Mouse (Mus musculus): ENCODE results near the gene Cxcl17. TPM values are rescaled to one million over a fixed set of nuclear protein-coding genes. Genes with fewer than 3 reads are reported as not detected.

Cxcl17 gene
- total and polyA plus RNA-seq, 3 experiments = 8.1 TPM; not detected in 2

DNA sequence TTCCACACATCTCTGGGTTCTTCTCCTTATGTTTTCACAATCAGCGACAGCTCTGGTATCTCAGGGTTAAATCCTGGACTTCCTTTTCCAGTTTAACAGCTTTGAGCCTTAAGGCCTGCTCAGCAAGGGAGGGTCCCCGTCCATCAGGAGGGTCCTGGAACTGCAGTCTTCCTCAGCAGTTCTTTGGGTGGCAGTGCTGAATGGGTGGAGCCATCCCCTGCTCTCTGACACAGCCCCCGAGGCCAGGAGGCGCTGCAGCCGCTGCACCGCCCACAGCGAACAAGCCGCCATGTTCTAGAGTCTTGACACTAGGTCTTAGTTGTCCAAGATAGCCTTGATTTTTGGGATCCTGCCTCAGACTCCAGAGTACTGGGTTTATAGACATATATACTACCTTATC, 6.8 kb upstream of the Cxcl17 start:
- no peak overlapping the region for H3K27ac ChIP-seq
- no peaks in the 10 kb centered on the region for H3K36me3 ChIP-seq (ENCODE audit: control insufficient read depth, insufficient read depth, low read length)
- H3K27me3 ChIP-seq (ENCODE audit: control insufficient read depth, insufficient read depth, low read length) = no peaks in the 10 kb centered on the region
- no peaks in the 10 kb centered on the region for H3K4me1 ChIP-seq (ENCODE audit: control insufficient read depth, insufficient read depth, low read length)
- no peak overlapping the region for H3K9ac ChIP-seq (ENCODE audit: low read depth, low read length)
- H3K4me3 ChIP-seq = no peak overlapping the region
- no peak for TF ChIP-seq POLR2A (IDR thresholded peaks at IDR 0.05; ENCODE audit: insufficient read depth, low read depth, low read length)
- TF ChIP-seq EP300 (IDR thresholded peaks at IDR 0.05; ENCODE audit: insufficient read depth, low read depth, low read length) = no peak
- no peak for TF ChIP-seq CTCF (IDR thresholded peaks at IDR 0.05)
- intact Hi-C loops (cut with DNase I) = no loop called here
- 77% methylated on average over 8 of the region's 8 CpGs for WGBS
- H3K79me2 ChIP-seq (replicated peaks; ENCODE audit: control insufficient read depth, insufficient read depth, low read length) = no peaks in the 10 kb centered on the region
- DNase-seq = no peak

DNA sequence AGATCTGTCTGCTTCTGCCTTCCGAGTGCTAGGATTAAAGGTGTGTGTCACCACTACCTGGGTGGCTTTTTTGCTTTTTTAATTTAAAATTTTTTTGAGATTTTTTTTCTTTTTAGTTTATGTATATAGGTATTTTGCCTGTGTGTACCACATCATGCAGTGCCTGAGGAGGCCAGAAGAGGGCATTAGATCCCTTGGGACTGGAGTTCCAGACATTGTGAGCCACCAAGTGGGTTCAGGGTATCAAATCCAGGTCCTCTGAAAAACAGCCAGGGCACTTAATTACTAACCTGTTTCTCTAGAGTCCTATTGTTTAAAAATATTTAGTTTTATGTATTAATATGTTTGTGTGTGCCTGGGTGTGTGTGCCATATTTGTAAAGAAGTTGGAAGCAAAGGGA, 4.9 kb upstream of the Cxcl17 start:
- DNase-seq = no peak
- Histone ChIP-seq H3K27ac (no peak overlapping the region), H3K27me3 (ENCODE audit: control insufficient read depth, insufficient read depth, low read length) (no peaks in the 10 kb centered on the region), H3K4me1 (ENCODE audit: control insufficient read depth, insufficient read depth, low read length) (peaks cover 2% of the 10 kb centered on the region; the same call in 1 of the 2 replicates), H3K4me3 (no peak overlapping the region), H3K36me3 (ENCODE audit: control insufficient read depth, insufficient read depth, low read length) (no peaks in the 10 kb centered on the region), H3K79me2 (replicated peaks; ENCODE audit: control insufficient read depth, insufficient read depth, low read length) (no peaks in the 10 kb centered on the region), H3K9ac (ENCODE audit: low read depth, low read length) (no peak overlapping the region)
- TF ChIP-seq EP300 (IDR thresholded peaks at IDR 0.05; ENCODE audit: insufficient read depth, low read depth, low read length) (no peak), CTCF (IDR thresholded peaks at IDR 0.05) (peak; percentile 79), POLR2A (IDR thresholded peaks at IDR 0.05; ENCODE audit: insufficient read depth, low read depth, low read length) (no peak)
- WGBS = 87% methylated on average over 1 of the region's 1 CpGs
- intact Hi-C loops (cut with DNase I) = no loop called here

DNA sequence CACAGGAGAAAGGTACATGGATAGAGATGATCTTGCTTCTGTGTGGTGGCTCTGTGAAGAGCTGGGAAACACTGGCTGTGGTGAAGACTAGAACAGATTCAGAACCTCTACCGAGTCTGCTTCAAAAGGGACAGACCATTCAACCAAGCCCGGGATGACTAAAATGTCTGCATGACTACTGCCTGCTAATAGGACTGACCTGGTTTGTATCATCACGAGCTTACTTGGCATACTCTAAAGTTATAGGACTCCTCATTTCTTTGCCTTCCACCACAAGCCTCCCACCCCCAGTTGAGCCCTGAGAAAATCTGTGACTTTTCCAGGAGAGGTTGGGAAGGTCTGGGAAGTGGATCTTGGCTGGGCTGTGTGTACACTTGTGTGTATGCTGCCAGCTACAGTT, 825 bp downstream of the Cxcl17 start:
- no peak overlapping the region for H3K9ac ChIP-seq (ENCODE audit: low read depth, low read length)
- no peaks in the 10 kb centered on the region for H3K79me2 ChIP-seq (replicated peaks; ENCODE audit: control insufficient read depth, insufficient read depth, low read length)
- H3K27ac ChIP-seq = no peak overlapping the region
- H3K4me3 ChIP-seq = no peak overlapping the region
- H3K27me3 ChIP-seq (ENCODE audit: control insufficient read depth, insufficient read depth, low read length) = no peaks in the 10 kb centered on the region
- intact Hi-C loops (cut with DNase I) = no loop called here
- TF ChIP-seq CTCF (IDR thresholded peaks at IDR 0.05) (no peak), EP300 (IDR thresholded peaks at IDR 0.05; ENCODE audit: insufficient read depth, low read depth, low read length) (no peak), POLR2A (IDR thresholded peaks at IDR 0.05; ENCODE audit: insufficient read depth, low read depth, low read length) (no peak)
- DNase-seq = no peak
- no peaks in the 10 kb centered on the region for H3K36me3 ChIP-seq (ENCODE audit: control insufficient read depth, insufficient read depth, low read length)
- H3K4me1 ChIP-seq (ENCODE audit: control insufficient read depth, insufficient read depth, low read length) = peaks cover 2% of the 10 kb centered on the region; the same call in 1 of the 2 replicates
- WGBS = 78% methylated on average over 3 of the region's 3 CpGs

DNA sequence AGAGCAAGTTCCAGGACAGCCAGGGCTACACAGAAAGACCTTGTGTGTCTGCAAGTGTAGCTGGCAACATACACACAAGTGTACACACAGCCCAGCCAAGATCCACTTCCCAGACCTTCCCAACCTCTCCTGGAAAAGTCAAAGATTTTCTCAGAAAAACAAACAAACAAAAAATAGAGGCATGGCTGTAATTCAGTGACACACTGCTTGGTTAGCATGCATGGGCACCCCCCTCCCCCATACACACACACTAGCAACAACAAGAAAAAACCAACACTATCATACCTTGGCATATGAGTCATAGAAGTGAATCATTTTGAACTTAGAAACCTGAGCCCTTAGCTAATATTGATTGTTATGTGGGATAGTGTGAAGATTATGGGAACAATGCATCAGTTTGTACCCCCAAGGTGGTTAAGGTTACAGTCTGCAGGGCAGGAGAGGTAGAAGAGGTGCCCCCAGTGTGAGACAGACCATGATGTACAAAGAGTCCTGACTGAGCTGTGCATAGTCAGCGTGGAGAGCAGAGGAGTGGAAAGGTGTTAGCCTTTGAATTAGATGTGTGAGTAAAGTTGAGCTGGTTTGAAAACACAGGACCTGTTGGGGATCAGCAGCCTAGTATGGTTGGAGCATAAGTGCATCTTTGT, 1.6 kb downstream of the Cxcl17 start:
- intact Hi-C loops (cut with DNase I) = no loop called here
- Histone ChIP-seq H3K4me3 (no peak overlapping the region), H3K27me3 (ENCODE audit: control insufficient read depth, insufficient read depth, low read length) (no peaks in the 10 kb centered on the region), H3K27ac (no peak overlapping the region), H3K9ac (ENCODE audit: low read depth, low read length) (no peak overlapping the region), H3K36me3 (ENCODE audit: control insufficient read depth, insufficient read depth, low read length) (no peaks in the 10 kb centered on the region), H3K79me2 (replicated peaks; ENCODE audit: control insufficient read depth, insufficient read depth, low read length) (no peaks in the 10 kb centered on the region), H3K4me1 (ENCODE audit: control insufficient read depth, insufficient read depth, low read length) (peaks cover 2% of the 10 kb centered on the region; the same call in 1 of the 2 replicates)
- no peak for DNase-seq
- 62% methylated on average over 1 of the region's 1 CpGs for WGBS
- TF ChIP-seq POLR2A (IDR thresholded peaks at IDR 0.05; ENCODE audit: insufficient read depth, low read depth, low read length) (no peak), EP300 (IDR thresholded peaks at IDR 0.05; ENCODE audit: insufficient read depth, low read depth, low read length) (no peak), CTCF (IDR thresholded peaks at IDR 0.05) (no peak)

DNA sequence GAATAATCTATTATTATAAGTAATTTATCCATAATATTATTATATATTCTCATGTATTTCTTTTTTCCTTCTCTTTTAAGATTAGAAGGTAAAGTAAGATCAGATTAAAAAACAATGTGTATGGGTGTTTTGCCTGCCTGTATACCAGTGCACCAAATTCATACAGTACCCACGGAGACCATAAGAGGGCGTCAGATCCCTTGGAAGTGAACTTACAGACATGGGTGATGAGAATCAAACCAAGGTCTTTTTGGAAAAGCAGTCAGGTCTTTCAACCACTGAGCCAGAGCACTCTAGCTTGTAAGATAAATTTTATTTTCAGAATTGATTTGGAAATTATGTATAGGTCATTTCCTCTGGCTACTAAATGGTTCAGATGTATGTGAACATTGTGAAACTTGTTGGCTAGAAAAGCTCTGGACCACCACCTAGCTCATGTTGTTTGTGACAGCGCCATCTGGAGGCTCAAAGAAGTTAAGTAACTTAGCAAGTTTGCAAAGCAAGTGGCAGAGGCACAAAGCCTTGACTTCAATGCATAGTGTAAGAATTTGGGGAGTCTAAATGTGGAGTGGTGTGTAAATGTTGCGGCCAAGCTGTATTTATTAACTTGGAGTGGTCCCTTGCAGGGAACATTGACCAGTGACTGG, 3.4 kb downstream of the Cxcl17 start:
- TF ChIP-seq EP300 (IDR thresholded peaks at IDR 0.05; ENCODE audit: insufficient read depth, low read depth, low read length) = no peak
- TF ChIP-seq CTCF (IDR thresholded peaks at IDR 0.05) = peak; percentile 75
- H3K79me2 ChIP-seq (replicated peaks; ENCODE audit: control insufficient read depth, insufficient read depth, low read length) = no peaks in the 10 kb centered on the region
- H3K4me1 ChIP-seq (ENCODE audit: control insufficient read depth, insufficient read depth, low read length) = peaks cover 2% of the 10 kb centered on the region; the same call in 1 of the 2 replicates
- no peaks in the 10 kb centered on the region for H3K36me3 ChIP-seq (ENCODE audit: control insufficient read depth, insufficient read depth, low read length)
- no peak overlapping the region for H3K27ac ChIP-seq
- WGBS = 50% methylated on average over 4 of the region's 4 CpGs
- H3K27me3 ChIP-seq (ENCODE audit: control insufficient read depth, insufficient read depth, low read length) = no peaks in the 10 kb centered on the region
- no peak for DNase-seq
- H3K4me3 ChIP-seq = no peak overlapping the region
- no peak overlapping the region for H3K9ac ChIP-seq (ENCODE audit: low read depth, low read length)
- intact Hi-C loops (cut with DNase I) = loop anchor here (10.0 kb wide), 1 partner anchor 274 kb away; no protein-coding TSS in a partner anchor

DNA sequence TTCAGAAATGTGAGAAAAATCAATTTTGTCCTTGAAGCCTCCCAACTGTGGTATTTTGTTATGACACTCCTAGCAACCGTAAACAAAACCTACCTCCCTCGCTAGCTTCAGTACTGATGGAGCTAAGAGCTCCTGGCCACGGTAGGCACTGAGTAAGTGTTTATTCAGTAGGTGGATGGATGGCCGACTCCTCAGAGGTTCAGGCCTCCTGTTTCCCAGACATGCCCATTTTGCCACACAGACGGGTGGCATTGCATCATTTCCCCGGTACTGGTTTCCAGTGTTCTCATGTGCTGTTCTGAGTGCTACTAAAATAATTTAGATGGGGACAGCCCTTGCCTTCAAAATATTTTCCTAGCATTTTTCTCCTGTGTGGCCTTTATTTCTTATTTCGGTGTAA, 6.2 kb downstream of the Cxcl17 start:
- no peak for TF ChIP-seq CTCF (IDR thresholded peaks at IDR 0.05)
- no peak for TF ChIP-seq EP300 (IDR thresholded peaks at IDR 0.05; ENCODE audit: insufficient read depth, low read depth, low read length)
- no peak for TF ChIP-seq POLR2A (IDR thresholded peaks at IDR 0.05; ENCODE audit: insufficient read depth, low read depth, low read length)
- Histone ChIP-seq H3K27me3 (ENCODE audit: control insufficient read depth, insufficient read depth, low read length) (no peaks in the 10 kb centered on the region), H3K27ac (no peak overlapping the region), H3K9ac (ENCODE audit: low read depth, low read length) (no peak overlapping the region), H3K36me3 (ENCODE audit: control insufficient read depth, insufficient read depth, low read length) (no peaks in the 10 kb centered on the region), H3K4me1 (ENCODE audit: control insufficient read depth, insufficient read depth, low read length) (peaks cover 3% of the 10 kb centered on the region), H3K4me3 (no peak overlapping the region), H3K79me2 (replicated peaks; ENCODE audit: control insufficient read depth, insufficient read depth, low read length) (no peaks in the 10 kb centered on the region)
- no peak for DNase-seq
- intact Hi-C loops (cut with DNase I) = loop anchor here (10.0 kb wide), 1 partner anchor 272 kb away; no protein-coding TSS in a partner anchor
- WGBS = 79% methylated on average over 7 of the region's 7 CpGs
